Mouse (Mus musculus) thymus, postnatal 0 days (tissue): ENCODE measurements around the gene Gm973. TPM values are rescaled to one million over a fixed set of nuclear protein-coding genes. Genes with fewer than 3 reads are reported as not detected.

ENCODE experiments used
- DNase-seq: peaks from one replicate; pipeline ENCODE4 v3.0.0-alpha.2; 2015; ENCODE audit warnings: low spot score
- polyA plus RNA-seq: library from polyadenylated mRNA; unstranded; fragments of >200 nt; fragmentation: Nextera tagmentation; extraction: Ambion mirVana; gene quantifications from 2 replicates; pipeline ENCODE4 v1.2.1, GENCODE M21; 2015

Gene Gm973
- polyA plus RNA-seq, 1 experiment from 2014 or later = 1.4 TPM

DNA sequence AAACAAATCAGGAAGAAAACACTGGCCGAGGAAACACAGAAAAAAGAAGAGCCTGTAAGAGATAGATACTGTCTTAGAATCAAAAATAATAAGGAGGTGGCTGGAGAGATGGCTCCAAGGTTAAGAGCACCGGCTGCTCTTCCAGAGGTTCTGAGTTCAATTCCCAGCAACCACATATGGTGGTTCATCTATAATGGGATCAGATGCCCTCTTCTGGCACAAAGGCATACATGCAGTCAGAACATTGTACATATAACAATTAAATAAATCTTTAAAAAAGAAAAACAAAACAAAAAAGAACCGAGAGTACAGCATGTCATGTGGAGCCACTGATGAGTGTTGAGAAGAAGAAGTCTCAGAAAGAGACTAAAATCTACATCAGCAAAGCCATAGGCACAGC is 64.8 kb downstream of the Gm973 start:
- no peak for DNase-seq

DNA sequence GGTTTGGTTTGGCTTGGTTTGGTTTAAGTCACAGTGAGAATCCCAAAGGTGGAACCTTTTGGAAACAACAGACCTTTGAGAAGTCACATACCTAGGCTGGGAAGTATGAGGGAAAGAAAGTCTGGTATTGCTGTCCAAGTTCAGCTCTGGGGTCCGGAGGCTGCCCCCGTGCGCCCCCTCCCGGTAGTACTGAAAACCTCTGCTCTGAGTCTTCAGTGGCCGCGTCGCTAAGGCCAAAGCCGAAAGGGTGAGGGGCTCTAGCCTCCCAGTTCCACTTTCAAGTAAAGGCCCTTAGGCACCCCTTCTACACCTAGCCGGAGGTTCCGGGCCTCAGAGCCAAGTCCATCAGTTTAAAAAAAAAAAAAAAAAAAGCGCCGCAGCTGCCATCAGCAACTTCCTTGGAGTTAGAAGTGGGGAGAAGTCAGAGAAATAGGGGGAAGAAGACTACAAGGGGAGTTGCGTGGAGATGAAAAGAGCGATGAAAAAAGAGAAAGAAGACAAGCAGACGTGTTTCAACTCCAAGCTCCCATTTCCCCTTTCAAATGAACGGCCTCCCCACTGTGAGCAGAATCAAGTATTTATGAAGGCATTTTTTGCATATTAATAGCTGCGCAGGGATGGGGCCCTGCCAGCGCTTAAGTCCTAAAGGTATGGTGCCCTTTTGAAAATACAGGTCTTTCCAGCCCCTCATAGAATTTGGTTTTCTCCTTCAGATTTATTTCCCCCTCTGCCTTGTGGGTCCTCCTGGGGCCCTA is 68.8 kb downstream of the Gm973 start:
- peak; percentile 45 for DNase-seq

DNA sequence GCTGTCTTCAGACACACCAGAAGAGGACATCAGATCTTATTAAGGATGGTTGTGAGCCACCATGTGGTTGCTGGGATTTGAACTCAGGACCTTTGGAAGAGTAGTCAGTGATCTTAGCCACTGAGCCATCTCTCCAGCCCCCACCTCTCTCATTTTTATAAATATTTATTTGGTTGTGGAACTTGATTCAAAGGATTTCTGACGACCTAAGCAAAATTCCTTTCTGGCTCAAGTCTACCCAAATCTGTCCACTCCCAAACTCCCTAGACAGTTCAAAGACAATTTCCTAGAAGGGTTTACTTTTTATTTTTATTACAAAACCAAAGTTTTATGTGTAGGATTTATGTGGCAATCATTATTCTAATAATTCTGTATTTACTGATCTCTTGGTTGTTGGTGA is 73.2 kb downstream of the Gm973 start:
- no peak for DNase-seq

DNA sequence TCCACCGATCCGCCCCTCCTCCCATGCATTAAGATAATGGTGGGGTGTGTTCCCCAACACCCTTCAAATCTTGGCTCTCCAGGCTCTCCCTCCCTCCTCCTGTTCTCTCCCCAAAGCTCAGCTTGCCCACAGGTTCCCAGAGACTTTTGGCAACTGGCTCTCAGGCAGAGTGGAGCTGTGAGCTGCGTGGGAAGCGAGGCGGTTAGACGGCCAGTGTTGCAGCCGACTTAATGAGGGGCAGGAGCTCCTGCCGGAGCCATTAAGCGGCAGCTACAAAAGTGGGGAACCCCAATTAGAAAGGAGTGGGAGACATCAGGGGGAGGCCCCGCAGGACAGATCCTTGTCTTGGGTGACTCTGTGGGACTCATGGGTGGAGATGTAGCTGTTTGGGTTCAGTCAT is 76.3 kb downstream of the Gm973 start:
- DNase-seq = no peak

DNA sequence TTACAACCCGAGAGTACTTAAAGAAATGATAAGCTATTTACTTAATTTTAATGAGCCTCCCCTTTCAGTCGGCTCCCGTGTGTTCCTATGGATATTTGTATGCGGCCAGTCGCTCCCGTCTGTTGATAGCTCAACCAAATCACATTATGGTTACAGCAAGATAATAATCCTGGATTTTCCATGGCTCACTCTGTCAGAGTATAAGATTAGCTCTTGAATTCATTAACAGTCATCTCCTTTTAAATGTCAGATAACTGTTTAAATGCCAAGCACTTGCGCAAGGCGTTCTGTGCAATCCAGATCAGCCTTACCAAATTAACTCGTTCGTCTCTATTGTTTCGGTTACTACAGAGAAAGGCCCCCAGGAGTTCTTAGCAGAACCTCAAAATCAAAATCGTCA is 76.8 kb downstream of the Gm973 start:
- no peak for DNase-seq

DNA sequence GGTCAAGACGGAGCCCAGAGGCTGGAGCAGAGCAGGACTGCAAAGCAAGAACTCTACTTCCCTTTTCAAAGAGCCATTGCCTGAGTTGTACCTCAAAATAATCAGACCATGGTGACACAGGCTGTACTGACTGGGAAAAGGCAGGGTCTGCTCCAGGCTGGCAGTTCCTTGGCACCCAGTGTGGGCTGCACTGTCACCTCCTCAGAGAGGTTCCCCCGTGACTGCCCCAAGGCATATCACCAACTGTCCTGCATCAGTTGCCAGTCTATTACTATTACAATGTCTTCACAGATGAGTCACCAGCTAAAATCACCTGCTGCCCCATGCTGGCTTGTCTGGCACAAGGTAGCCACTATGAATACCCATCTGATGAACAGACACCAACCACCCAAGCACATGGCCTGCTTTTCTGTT is 77.6 kb downstream of the Gm973 start:
- DNase-seq = no peak

DNA sequence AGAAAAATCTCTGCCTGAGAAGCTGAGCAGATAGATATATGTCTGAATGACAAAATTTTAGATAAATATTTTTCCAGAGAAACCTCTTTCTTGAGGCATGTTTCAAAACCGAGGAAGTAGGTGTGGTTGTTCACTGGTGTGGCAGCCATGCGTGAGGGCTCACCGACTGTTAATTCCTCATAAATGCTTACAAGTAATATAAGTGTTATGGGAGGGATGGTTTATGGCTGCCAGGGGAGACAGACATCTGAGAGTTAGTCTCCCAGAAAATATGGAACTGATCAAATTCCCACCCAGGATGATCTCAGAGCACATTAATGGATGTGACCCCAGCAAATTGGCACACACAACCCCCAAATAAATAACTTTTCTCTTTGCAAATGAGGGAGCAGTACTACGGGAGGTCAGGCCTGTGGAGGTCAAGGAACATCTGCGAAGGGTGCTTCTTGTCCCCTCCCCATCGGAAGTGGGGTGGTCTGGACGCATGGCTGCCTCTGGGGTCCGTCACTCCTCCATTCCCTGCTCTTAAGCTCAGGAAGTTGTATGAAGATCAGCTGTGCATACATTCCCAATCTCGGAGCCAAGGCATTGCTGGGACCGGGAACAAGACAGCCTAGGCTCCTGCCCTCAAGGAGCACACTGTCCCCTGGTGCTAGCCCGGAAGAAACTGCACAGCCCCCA is 78.7 kb downstream of the Gm973 start:
- DNase-seq = no peak

DNA sequence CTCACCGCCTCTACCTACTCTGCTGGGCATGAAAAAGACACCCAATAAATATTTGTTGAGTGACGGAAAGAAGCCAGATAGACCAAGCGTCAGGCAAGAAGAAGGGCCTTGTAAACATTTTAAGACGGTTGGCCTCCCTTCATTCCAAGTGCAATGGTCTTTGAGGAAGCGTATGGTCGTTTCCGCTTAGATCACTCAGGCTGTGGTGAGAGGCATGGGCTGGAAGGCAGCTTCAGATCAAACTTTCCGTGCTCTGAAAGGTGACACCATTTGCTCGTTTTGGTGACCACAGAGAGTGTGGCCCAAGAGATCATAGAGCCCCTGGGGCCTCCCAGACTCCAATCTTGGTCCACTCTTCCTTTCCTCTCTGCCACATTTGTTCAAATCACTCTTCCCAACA is 79.5 kb downstream of the Gm973 start:
- no peak for DNase-seq

DNA sequence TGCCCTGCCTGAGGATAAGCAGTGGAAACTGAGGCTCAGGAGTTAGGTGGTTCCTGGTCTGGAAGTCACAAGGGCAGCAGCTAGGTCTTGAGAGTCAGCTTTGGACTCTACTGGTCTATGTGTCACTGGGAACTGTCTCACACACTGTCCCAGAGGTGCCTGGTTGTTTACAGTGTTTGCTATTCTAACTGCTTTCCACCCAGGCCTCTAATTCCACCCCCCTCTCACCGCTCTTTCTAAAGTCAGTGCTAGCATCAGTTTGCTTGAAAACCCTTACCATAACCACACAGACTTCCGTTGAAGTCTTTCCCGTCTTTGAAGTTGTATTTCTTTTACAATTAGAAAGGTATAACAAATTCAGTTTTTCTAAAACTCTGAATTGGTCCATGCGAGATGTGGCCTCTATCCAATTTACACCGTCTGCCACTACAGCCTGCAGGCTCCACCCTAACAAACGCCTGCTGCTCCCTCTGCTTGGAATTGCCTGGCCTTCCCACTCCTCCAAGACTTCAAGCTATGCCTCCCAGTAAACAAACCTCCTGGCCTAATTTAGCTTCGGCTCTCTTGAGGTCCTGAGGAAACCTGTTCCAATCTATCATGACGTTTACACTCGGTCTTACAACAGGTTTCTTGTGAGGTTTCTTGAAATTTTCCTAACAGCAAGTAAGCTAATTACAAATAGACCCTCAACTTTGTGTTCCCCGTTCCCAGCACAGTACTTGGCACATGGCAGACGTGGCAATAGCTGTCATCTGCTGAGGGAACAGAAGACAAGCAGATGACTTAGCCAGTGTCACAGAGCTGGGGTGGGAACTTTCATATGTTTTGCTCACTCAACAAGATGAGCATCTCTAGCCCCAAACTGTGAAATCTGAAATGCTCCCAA is 86.7 kb downstream of the Gm973 start:
- DNase-seq = peak; percentile 69

DNA sequence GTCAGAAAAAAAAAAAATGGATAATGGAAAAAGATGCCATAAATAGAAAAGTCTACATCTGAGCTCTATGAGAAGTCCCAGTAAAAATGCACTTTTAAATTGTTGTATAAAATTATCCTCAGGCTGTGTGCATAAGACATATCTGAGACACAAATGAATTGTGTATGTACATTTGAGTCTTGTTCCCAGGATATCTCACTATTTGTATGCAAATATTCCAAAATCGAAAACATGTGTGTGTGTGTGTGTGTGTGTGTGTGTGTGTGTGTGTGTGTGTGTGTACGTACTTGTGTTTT is 87.3 kb downstream of the Gm973 start:
- DNase-seq = no peak

DNA sequence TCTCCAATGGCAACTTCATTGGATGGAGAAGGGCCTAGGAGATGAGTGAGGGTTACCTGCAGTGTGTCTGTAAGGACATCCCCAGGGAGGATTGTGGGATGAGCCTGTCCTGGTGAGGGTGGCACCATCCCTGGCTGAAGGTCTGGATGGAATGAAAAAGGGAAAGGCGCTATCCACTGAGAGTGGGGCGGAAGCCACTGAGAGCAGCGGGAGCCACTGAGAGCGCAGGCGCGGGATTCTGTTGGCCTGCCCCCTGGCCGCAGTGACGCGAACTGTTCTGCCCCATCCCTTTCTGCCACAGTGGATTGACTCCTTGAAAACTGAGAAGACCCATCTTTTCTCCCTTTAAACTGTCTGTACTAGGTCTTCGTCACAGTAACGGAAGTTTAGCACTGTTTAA is 87.8 kb downstream of the Gm973 start:
- DNase-seq = peak; percentile 19

DNA sequence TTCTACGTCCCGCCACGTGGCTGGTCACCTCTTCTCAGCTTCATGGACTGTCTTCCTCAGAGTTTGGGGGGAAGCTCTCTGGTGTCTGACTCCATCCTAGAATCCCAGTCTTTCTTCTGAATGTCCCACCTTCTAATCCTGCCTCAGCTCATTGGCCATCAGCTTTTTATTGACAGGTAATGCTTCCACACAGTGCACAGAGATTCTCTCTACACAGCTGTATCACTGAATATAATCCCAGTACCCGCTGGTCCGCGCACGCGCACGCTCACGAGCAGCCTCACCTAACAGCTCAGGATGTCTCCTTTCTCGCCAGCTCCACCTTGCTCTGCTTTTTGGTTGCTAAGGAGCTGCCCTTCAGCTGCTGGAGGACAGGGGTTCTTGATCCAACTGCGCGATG is 90.4 kb downstream of the Gm973 start:
- no peak for DNase-seq

DNA sequence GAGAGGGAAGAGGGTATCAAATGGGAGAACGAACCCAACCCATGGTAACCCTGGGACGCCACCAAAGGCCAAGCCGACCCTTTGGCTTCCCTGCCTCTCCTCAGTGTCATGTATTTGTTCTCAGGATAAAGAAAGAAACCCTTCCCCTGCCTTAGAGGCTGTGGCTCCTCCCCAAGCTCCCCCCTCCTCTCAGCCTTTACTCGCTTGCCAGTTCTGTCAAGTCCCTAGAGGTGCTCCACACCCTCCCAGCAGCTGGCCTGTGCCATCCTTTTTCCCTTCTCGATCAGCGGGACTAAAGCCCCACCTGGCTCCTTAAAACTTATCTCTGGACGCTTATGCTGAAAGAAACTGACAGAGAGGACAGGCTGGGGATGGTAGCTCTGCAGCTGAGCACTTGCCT is 91.0 kb downstream of the Gm973 start:
- DNase-seq = no peak

DNA sequence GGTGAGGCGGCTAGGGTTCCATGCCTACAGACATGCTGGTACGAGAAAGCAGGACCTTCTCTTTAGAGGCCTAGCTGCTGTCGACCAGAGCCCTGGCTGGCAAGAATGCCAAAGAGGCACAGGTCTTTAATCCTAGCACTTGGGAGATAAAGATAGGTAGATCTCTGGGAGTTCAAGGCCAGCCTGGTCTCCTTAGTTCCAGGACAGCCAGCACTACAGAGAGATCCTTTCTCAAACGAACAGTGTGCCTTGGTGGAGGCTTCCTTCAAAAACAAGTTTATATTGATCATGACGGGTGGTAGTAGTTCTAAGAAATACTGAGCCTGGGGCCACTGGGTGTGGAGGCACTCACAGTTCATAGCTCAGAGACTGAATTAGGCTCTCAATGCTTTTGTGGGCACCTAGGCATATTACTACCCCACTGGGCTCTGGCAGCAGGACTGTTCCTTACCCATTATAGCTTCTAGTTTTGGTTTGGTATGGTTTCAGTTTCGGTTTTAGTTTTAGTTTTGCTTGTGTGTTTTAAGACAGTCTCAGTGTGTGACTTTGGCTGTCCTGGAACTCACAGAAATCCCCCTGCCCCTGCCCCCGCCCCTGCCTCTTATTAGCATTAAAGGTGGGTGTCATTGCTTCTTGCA is 92.2 kb downstream of the Gm973 start:
- peak; percentile 23 for DNase-seq

DNA sequence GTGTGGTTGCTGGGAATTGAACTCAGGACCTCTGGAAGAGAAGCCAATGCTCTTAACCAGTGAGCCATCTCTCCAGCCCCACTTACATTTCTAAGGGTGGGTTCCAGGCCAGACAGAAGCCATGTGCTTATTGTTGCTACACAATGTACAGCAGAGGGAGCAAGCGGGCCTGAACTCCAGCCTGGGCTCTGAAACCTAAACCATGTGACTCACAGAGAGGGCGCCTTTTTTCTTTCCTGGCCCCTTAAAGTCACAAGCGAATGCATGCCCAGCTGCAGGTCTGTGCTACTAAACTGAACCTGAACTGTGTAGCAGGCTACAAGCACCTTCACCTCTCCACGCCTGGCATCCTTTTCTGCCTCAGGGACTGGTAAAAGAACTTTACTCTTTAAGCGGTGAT is 92.9 kb downstream of the Gm973 start:
- DNase-seq = peak; percentile 83

DNA sequence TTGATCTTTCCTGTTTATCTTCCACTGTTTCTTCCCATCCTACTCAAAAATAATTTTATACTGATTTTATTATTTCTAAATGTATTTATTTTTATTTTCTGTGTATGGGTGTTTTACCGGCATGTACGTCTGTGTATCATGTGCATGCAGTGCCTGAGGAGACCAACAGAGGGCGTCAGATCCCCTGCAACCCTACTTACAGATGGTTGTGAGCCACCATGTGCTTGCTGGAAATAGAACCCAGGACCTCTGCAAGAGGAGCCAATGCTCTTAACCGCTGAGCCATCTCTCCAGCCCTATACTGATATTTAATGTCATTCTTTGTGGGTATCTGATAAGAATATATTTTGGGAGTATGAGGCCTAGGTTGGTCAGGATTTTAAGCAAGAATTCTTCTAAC is 93.4 kb downstream of the Gm973 start:
- DNase-seq = peak; percentile 12

DNA sequence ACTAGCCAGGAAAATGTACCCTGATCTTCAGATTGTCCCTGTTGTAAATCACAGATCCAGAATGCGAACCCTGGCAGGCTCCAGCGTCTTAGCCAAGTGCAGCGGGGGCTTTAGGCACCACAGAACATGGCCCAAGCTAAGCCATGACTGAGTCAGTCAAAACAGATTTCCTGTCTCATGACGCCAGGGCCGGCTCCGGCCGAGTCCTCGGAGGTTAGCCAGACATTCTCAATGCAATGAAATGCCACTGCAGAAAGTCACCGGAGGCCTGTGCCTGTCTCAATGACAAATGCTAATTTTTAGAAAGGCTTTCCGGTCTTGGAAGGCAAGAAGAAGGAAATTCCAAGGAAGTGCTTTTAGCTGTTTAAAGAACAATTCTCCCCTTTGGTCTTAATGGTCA is 93.8 kb downstream of the Gm973 start:
- no peak for DNase-seq

DNA sequence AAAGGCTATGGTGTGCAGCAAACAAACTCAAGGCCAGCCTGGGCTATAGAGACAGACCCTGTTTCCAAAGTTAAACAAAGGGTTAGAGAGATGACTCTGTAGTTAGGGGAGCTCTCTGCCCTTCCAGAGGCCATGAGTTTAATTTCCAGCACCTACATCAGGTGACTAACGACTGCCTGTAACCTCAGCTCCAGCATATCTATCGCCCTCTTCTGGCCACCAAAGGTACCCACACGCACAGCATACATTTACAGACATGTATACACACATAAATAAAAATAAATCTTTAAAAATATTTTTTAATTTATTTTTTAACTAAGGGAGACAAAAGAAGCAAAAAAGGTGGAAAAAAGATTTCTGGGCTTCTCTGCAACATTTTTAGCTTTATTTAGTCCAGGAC is 94.9 kb downstream of the Gm973 start:
- no peak for DNase-seq

DNA sequence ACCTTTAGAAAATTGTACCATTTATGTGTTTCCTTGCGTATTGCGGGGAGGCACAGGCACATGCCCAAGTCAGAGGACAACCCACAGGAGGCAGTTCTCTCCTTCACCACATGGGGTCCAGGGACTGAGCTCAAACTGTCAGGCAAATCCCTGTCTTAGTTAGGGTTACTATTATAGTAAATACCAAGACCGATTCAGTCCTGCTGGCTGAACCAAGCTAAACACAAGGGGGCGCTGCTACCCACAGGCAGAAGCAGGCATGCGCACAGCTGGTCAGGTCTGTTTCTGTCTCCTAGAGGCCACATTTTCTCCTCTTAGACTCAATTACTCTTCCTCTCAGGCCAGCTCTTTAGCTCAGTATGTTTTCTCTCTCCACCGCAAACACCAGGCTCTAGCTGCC is 97.7 kb downstream of the Gm973 start:
- DNase-seq = peak; percentile 78

DNA sequence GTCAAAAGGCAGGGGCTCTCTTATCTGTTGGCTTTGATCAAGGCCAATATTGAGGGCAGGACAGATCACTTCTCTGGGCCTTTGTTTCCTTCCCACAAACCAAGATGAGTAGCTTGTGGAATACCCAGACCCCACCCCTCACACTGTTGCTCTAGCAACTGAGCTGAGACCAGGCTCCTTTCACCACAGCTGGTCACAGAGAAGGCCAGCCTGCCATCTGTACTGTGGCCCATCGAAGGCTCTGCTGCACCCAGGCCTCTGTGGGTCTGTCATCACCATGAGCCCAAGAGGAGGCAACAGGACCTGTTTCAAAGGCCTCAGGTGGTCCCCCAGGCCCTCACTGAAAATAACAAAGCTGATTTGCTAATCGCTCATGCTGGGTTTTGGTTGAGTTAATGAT is 99.0 kb downstream of the Gm973 start:
- no peak for DNase-seq

DNA sequence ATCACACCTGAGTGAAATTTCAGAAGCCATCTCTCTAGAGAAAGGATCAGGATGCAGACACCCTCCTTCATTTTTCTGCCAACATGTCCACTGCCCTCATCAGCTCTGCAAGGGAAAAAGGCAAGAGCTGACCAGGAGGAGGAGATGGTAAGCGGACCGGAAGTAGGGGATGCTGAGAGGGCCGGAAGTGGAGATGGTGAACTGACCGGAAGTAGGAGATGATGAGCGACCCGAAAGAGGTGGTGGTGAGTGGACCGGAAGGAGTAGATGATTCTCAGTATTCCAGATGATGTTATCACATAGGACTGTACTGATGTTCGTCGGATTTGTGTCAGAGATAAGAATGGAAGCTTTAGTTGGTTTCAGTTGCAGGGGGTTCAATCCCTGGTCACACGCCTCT is 103.1 kb downstream of the Gm973 start:
- no peak for DNase-seq
